Mouse (Mus musculus): Measurements from ENCODE around the gene Sesn3. TPM values are rescaled to one million over a fixed set of nuclear protein-coding genes. Genes with fewer than 3 reads are reported as not detected.

The Sesn3 gene
- polyA plus RNA-seq, 1 experiment from 2014 or later, result 13.4 TPM

- no peaks in the 10 kb centered on the region for H3K36me3 ChIP-seq
- no peak overlapping the region for H3K27ac ChIP-seq
- H3K4me3 ChIP-seq, result no peak overlapping the region
- no peak for DNase-seq (ENCODE audit: low spot score)
- no peaks in the 10 kb centered on the region for H3K27me3 ChIP-seq (ENCODE audit: insufficient read depth, poor library complexity, severe bottlenecking)
- H3K4me1 ChIP-seq (replicated peaks), result no peaks in the 10 kb centered on the region
- WGBS, result 93% methylated on average over 8 of the region's 8 CpGs
- no peaks in the 10 kb centered on the region for H3K9me3 ChIP-seq
Measured at GRCm38 (mm10) chr9:14295680-14296440, 21.0 kb downstream of the Sesn3 start.

GRCm38 (mm10) chr9:14297204-14297603 is 22.3 kb downstream of the Sesn3 start:
- Histone ChIP-seq H3K9me3 (no peaks in the 10 kb centered on the region), H3K4me1 (replicated peaks) (no peaks in the 10 kb centered on the region), H3K4me3 (no peak overlapping the region), H3K27me3 (ENCODE audit: insufficient read depth, poor library complexity, severe bottlenecking) (no peaks in the 10 kb centered on the region), H3K27ac (no peak overlapping the region), H3K36me3 (no peaks in the 10 kb centered on the region)
- WGBS, result 94% methylated on average over 5 of the region's 5 CpGs
- DNase-seq (ENCODE audit: low spot score), result no peak

GRCm38 (mm10) chr9:14299819-14300218 is 25.0 kb downstream of the Sesn3 start:
- no peak for DNase-seq (ENCODE audit: low spot score)
- Histone ChIP-seq H3K36me3 (no peaks in the 10 kb centered on the region), H3K4me1 (replicated peaks) (peaks cover 9% of the 10 kb centered on the region), H3K4me3 (no peak overlapping the region), H3K9me3 (no peaks in the 10 kb centered on the region), H3K27me3 (ENCODE audit: insufficient read depth, poor library complexity, severe bottlenecking) (no peaks in the 10 kb centered on the region), H3K27ac (no peak overlapping the region)

- WGBS, result 92% methylated on average over 6 of the region's 6 CpGs
- H3K9me3 ChIP-seq, result no peaks in the 10 kb centered on the region
Measured at GRCm38 (mm10) chr9:14300795-14301194, 25.9 kb downstream of the Sesn3 start.

GRCm38 (mm10) chr9:14304262-14304968 is 29.5 kb downstream of the Sesn3 start:
- H3K27me3 ChIP-seq (ENCODE audit: insufficient read depth, poor library complexity, severe bottlenecking), result no peaks in the 10 kb centered on the region
- peaks cover 12% of the 10 kb centered on the region for H3K4me1 ChIP-seq (replicated peaks)
- peaks cover 13% of the 10 kb centered on the region for H3K36me3 ChIP-seq
- no peaks in the 10 kb centered on the region for H3K9me3 ChIP-seq
- peak overlapping the region; percentile 53 for H3K27ac ChIP-seq
- 47% methylated on average over 9 of the region's 9 CpGs for WGBS
- peak; percentile 22 for DNase-seq (ENCODE audit: low spot score)
- H3K4me3 ChIP-seq, result no peak overlapping the region

More at GRCm38 (mm10) chr9:14300795-14301194, 25.9 kb downstream of the Sesn3 start:
- Histone ChIP-seq H3K36me3 (no peaks in the 10 kb centered on the region), H3K4me3 (no peak overlapping the region), H3K27me3 (ENCODE audit: insufficient read depth, poor library complexity, severe bottlenecking) (no peaks in the 10 kb centered on the region), H3K27ac (no peak overlapping the region), H3K4me1 (replicated peaks) (peaks cover 12% of the 10 kb centered on the region)
- DNase-seq (ENCODE audit: low spot score), result no peak

- 92% methylated on average over 3 of the region's 3 CpGs for WGBS
- H3K9me3 ChIP-seq, result no peaks in the 10 kb centered on the region
- H3K27ac ChIP-seq, result no peak overlapping the region
Measured at GRCm38 (mm10) chr9:14307341-14307740, 32.5 kb downstream of the Sesn3 start.

GRCm38 (mm10) chr9:14313968-14314367 is 39.1 kb downstream of the Sesn3 start:
- no peak overlapping the region for H3K4me3 ChIP-seq
- no peaks in the 10 kb centered on the region for H3K27me3 ChIP-seq (ENCODE audit: insufficient read depth, poor library complexity, severe bottlenecking)
- no peak for DNase-seq (ENCODE audit: low spot score)
- H3K9me3 ChIP-seq, result no peaks in the 10 kb centered on the region
- H3K36me3 ChIP-seq, result peaks cover 63% of the 10 kb centered on the region
- 88% methylated on average over 3 of the region's 3 CpGs for WGBS
- H3K4me1 ChIP-seq (replicated peaks), result no peaks in the 10 kb centered on the region
- H3K27ac ChIP-seq, result no peak overlapping the region

More at GRCm38 (mm10) chr9:14307341-14307740, 32.5 kb downstream of the Sesn3 start:
- H3K27me3 ChIP-seq (ENCODE audit: insufficient read depth, poor library complexity, severe bottlenecking), result no peaks in the 10 kb centered on the region
- no peak for DNase-seq (ENCODE audit: low spot score)
- H3K36me3 ChIP-seq, result peaks cover 28% of the 10 kb centered on the region
- H3K4me1 ChIP-seq (replicated peaks), result peaks cover 12% of the 10 kb centered on the region
- H3K4me3 ChIP-seq, result no peak overlapping the region

GRCm38 (mm10) chr9:14314477-14314876 is 39.6 kb downstream of the Sesn3 start:
- no peak for DNase-seq (ENCODE audit: low spot score)
- no peak overlapping the region for H3K27ac ChIP-seq
- H3K27me3 ChIP-seq (ENCODE audit: insufficient read depth, poor library complexity, severe bottlenecking), result no peaks in the 10 kb centered on the region
- no peaks in the 10 kb centered on the region for H3K9me3 ChIP-seq
- H3K36me3 ChIP-seq, result peaks cover 63% of the 10 kb centered on the region
- no peak overlapping the region for H3K4me3 ChIP-seq
- H3K4me1 ChIP-seq (replicated peaks), result no peaks in the 10 kb centered on the region
- 92% methylated on average over 7 of the region's 7 CpGs for WGBS

- no peaks in the 10 kb centered on the region for H3K4me1 ChIP-seq (replicated peaks)
- H3K27ac ChIP-seq, result no peak overlapping the region
- no peak for DNase-seq (ENCODE audit: low spot score)
- no peak overlapping the region for H3K4me3 ChIP-seq
- H3K9me3 ChIP-seq, result no peaks in the 10 kb centered on the region
- no peaks in the 10 kb centered on the region for H3K27me3 ChIP-seq (ENCODE audit: insufficient read depth, poor library complexity, severe bottlenecking)
- peaks cover 64% of the 10 kb centered on the region for H3K36me3 ChIP-seq
- WGBS, result 91% methylated on average over 1 of the region's 1 CpGs
Measured at GRCm38 (mm10) chr9:14316618-14317017, 41.8 kb downstream of the Sesn3 start.

GRCm38 (mm10) chr9:14335829-14336228 is 61.0 kb downstream of the Sesn3 start:
- Histone ChIP-seq H3K36me3 (no peaks in the 10 kb centered on the region), H3K4me3 (no peak overlapping the region), H3K4me1 (replicated peaks) (no peaks in the 10 kb centered on the region), H3K9me3 (no peaks in the 10 kb centered on the region), H3K27ac (no peak overlapping the region), H3K27me3 (ENCODE audit: insufficient read depth, poor library complexity, severe bottlenecking) (no peaks in the 10 kb centered on the region)
- DNase-seq (ENCODE audit: low spot score), result no peak
- 88% methylated on average over 4 of the region's 4 CpGs for WGBS

GRCm38 (mm10) chr9:14336901-14337300 is 62.0 kb downstream of the Sesn3 start:
- Histone ChIP-seq H3K9me3 (no peaks in the 10 kb centered on the region), H3K27ac (no peak overlapping the region), H3K4me3 (no peak overlapping the region), H3K27me3 (ENCODE audit: insufficient read depth, poor library complexity, severe bottlenecking) (no peaks in the 10 kb centered on the region), H3K4me1 (replicated peaks) (no peaks in the 10 kb centered on the region), H3K36me3 (no peaks in the 10 kb centered on the region)
- no peak for DNase-seq (ENCODE audit: low spot score)
- 97% methylated on average over 3 of the region's 3 CpGs for WGBS

- no peak for DNase-seq (ENCODE audit: low spot score)
- no peaks in the 10 kb centered on the region for H3K36me3 ChIP-seq
- no peak overlapping the region for H3K27ac ChIP-seq
- H3K27me3 ChIP-seq (ENCODE audit: insufficient read depth, poor library complexity, severe bottlenecking), result no peaks in the 10 kb centered on the region
- 83% methylated on average over 3 of the region's 3 CpGs for WGBS
- H3K4me3 ChIP-seq, result no peak overlapping the region
- H3K4me1 ChIP-seq (replicated peaks), result no peaks in the 10 kb centered on the region
- no peaks in the 10 kb centered on the region for H3K9me3 ChIP-seq
Measured at GRCm38 (mm10) chr9:14338701-14339100, 63.8 kb downstream of the Sesn3 start.

GRCm38 (mm10) chr9:14342041-14342668 is 67.3 kb downstream of the Sesn3 start:
- no peaks in the 10 kb centered on the region for H3K4me1 ChIP-seq (replicated peaks)
- no peak overlapping the region for H3K4me3 ChIP-seq
- WGBS, result 60% methylated on average over 4 of the region's 4 CpGs
- no peaks in the 10 kb centered on the region for H3K27me3 ChIP-seq (ENCODE audit: insufficient read depth, poor library complexity, severe bottlenecking)
- no peaks in the 10 kb centered on the region for H3K36me3 ChIP-seq
- H3K9me3 ChIP-seq, result no peaks in the 10 kb centered on the region
- DNase-seq (ENCODE audit: low spot score), result peak; percentile 77
- no peak overlapping the region for H3K27ac ChIP-seq

Measured in hindbrain, embryonic 10.5 days (tissue).